Mouse (Mus musculus) hindbrain, embryonic 11.5 days (tissue): ENCODE measurements around the gene Pdcd1lg2. TPM values are rescaled to one million over a fixed set of nuclear protein-coding genes. Genes with fewer than 3 reads are reported as not detected.

Experiments used
- ATAC-seq: fragments of 200-750 bp; cut with Nextera tagmentation; 2 replicates; pipeline ENCODE4 v1.8.0; 2017; ENCODE audit warnings: mild to moderate bottlenecking, moderate TSS enrichment, moderate library complexity; ENCODE audit not compliant: low FRiP score
- DNase-seq: peaks from one replicate; pipeline ENCODE4 v3.0.0-alpha.2; 2015; ENCODE audit warnings: low spot score
- H3K27ac ChIP-seq: fragments of 300-500 bp; sonication (generic); 2 replicates; pipeline ENCODE4 v1.5.1; 2014; ENCODE audit warnings: mild to moderate bottlenecking, low read depth, low read length
- H3K27me3 ChIP-seq: fragments of 300-500 bp; sonication (generic); 2 replicates; pipeline ENCODE4 v1.6.1; 2014; ENCODE audit warnings: mild to moderate bottlenecking, low read length, moderate library complexity, mixed read lengths; ENCODE audit not compliant: control insufficient read depth, insufficient read depth
- H3K36me3 ChIP-seq: fragments of 300-500 bp; sonication (generic); 2 replicates; pipeline ENCODE4 v1.6.1; 2014; ENCODE audit warnings: mild to moderate bottlenecking, low read length, moderate library complexity, mixed read lengths; ENCODE audit not compliant: control insufficient read depth, insufficient read depth
- H3K4me1 ChIP-seq: fragments of 300-500 bp; sonication (generic); replicated peaks from 2 replicates; pipeline ENCODE4 v1.6.1; 2014; ENCODE audit warnings: low read length, mixed read lengths; ENCODE audit not compliant: control insufficient read depth, insufficient read depth
- H3K4me2 ChIP-seq: fragments of 300-500 bp; sonication (generic); replicated peaks from 2 replicates; pipeline ENCODE4 v1.6.1; 2014; ENCODE audit warnings: mild to moderate bottlenecking, low read depth, low read length
- H3K4me3 ChIP-seq: fragments of 300-500 bp; sonication (generic); 2 replicates; pipeline ENCODE4 v1.5.1; 2014; ENCODE audit warnings: low read depth, low read length
- H3K9ac ChIP-seq: fragments of 300-500 bp; sonication (generic); 2 replicates; pipeline ENCODE4 v1.6.1; 2014; ENCODE audit warnings: low read depth, low read length
- H3K9me3 ChIP-seq: fragments of 300-500 bp; sonication (generic); 2 replicates; pipeline ENCODE4 v1.6.1; 2016; ENCODE audit warnings: low read length; ENCODE audit not compliant: control insufficient read depth
- WGBS: fragments of 180-500 bp; shearing (Covaris S2); extraction: QIAGEN DNeasy Blood & Tissue Kit; methylation state at CpG from one replicate; pipeline ENCODE4 v1.1.7; 2014; 5-methylcytosine and 5-hydroxymethylcytosine counted together
- polyA plus RNA-seq: library from polyadenylated mRNA; unstranded; fragments of >200 nt; fragmentation: Nextera tagmentation; extraction: Ambion mirVana; gene quantifications from 2 replicates; pipeline ENCODE4 v1.2.1, GENCODE M21; 2014

Pdcd1lg2 gene
- polyA plus RNA-seq, 1 experiment from 2014 or later: not detected

DNA sequence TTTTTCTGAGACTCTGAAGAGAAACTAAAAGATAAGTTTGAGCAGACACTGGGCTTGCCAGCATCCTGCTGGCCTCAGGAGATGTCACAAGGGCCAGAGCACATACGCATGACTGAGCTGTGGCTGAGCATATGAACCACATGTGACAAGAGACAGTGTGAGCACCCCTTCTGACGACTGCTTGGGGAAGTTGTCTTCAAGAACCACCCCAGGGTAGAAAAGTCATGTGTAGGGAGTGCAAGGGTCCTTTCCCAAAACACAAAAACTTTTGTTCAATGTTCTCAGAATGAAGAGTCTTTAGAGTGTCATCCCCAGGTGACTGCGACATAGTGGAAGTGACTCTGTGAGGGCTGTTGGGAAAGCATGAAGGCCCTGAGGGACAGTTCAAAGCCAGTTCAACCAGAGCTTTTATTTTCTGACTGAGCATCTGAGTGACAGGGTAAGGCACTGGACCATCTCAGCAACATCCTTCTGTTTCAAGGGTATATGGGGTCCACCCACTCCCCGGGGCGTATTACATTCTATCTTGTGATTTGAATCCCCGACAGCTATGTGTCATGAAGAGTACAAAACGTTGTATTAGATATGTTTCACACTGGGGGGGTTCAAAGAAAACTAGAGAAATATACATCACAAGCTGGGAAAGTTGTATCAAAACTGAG, 76.0 kb downstream of the Pdcd1lg2 start:
- H3K4me2 ChIP-seq: no peak overlapping the region
- H3K4me1 ChIP-seq: peaks cover 2% of the 10 kb centered on the region; the same call in 1 of the 2 replicates
- H3K36me3 ChIP-seq: no peaks in the 10 kb centered on the region
- H3K27me3 ChIP-seq: no peaks in the 10 kb centered on the region
- H3K4me3 ChIP-seq: no peak overlapping the region
- WGBS: 82% methylated on average over 7 of the region's 7 CpGs
- no peaks in the 10 kb centered on the region for H3K9me3 ChIP-seq
- DNase-seq (no peak), ATAC-seq (no peak)
- no peak overlapping the region for H3K27ac ChIP-seq
- no peak overlapping the region for H3K9ac ChIP-seq

DNA sequence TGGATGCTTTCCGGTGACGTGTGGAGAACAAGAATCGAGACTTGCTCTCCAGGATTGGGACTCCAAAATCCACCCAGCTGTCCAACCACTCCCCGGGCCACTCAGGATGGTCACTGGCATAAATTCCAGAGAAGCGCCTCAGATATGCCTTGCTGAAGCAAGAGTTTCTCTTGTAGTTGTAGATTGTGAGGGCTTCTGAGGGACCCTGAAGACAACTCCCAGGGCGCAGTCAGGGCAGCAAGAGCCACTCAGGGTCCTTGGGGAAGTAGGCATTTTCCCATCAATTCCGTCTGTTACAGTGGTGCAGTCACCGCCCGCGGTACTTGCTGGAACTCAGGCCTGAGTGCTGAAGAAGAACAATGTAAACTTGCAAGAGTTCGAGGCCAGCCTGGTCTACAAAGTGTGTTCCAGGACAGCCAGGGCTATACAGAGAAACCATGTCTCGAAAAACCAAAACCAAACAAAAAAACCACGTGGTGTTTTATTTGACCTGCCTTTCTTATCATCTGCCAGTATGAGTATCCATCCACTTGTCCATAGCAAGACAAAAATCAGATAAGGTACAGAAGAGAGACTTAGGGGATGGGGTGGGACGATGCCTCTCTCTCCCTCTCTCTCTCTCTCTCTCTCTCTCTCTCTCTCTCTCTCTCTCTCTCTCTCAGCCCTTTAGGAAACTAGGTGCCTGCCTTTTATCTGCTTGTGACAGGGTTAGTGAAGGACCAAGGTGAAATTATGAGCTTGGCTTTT, 76.8 kb downstream of the Pdcd1lg2 start:
- WGBS: 89% methylated on average over 14 of the region's 14 CpGs
- Histone ChIP-seq H3K36me3 (no peaks in the 10 kb centered on the region), H3K27me3 (no peaks in the 10 kb centered on the region), H3K4me3 (no peak overlapping the region), H3K4me2 (no peak overlapping the region), H3K4me1 (no peaks in the 10 kb centered on the region; the same call in 1 of the 2 replicates), H3K9ac (no peak overlapping the region), H3K9me3 (no peaks in the 10 kb centered on the region), H3K27ac (no peak overlapping the region)
- DNase-seq (no peak), ATAC-seq (no peak)

DNA sequence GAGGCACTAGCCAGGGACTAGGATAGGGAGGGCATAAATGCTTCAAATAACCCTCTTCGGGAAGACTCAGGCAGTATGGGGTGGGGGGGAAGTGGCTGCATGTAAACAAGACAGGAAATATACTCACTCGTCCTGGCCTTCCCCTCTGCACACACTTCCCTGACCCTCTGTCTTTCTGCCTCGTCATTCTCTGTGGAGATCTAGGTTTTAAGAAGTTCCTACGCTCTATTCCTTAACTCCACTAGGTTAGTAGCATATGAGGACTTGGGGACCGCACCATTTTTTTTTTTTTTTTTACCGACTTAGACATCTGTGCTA, 77.3 kb downstream of the Pdcd1lg2 start:
- H3K9me3 ChIP-seq: no peaks in the 10 kb centered on the region
- WGBS: 67% methylated on average over 6 of the region's 6 CpGs
- H3K9ac ChIP-seq: no peak overlapping the region
- H3K36me3 ChIP-seq: no peaks in the 10 kb centered on the region
- H3K27me3 ChIP-seq: no peaks in the 10 kb centered on the region
- H3K4me3 ChIP-seq: no peak overlapping the region
- no peak overlapping the region for H3K4me2 ChIP-seq
- H3K4me1 ChIP-seq: no peaks in the 10 kb centered on the region
- H3K27ac ChIP-seq: no peak overlapping the region
- ATAC-seq (no peak), DNase-seq (no peak)

DNA sequence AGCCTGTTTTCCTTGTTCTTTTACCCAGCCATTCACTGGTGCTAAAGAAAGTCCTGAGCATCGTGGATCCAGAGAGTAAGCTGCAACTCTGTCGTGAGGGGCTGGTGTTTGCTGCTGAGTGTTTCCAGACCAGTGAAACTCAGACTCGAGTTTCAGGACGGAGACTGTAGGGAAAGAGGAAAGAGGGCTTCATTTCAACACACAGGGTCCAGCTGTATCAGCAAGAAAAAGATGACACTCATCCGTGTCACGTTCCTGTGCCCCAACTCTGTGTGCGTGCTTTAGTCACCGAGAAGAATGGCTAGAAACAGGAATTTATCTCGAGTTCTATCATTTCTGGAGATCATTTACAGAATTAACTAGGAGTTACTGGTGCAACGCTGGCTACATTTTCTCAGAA, 77.7 kb downstream of the Pdcd1lg2 start:
- 72% methylated on average over 10 of the region's 10 CpGs for WGBS
- ATAC-seq: no peak
- no peaks in the 10 kb centered on the region for H3K27me3 ChIP-seq
- DNase-seq: no peak
- no peak overlapping the region for H3K4me2 ChIP-seq
- H3K4me1 ChIP-seq: no peaks in the 10 kb centered on the region
- H3K9me3 ChIP-seq: no peaks in the 10 kb centered on the region
- no peak overlapping the region for H3K4me3 ChIP-seq
- no peaks in the 10 kb centered on the region for H3K36me3 ChIP-seq
- H3K9ac ChIP-seq: no peak overlapping the region
- H3K27ac ChIP-seq: no peak overlapping the region

DNA sequence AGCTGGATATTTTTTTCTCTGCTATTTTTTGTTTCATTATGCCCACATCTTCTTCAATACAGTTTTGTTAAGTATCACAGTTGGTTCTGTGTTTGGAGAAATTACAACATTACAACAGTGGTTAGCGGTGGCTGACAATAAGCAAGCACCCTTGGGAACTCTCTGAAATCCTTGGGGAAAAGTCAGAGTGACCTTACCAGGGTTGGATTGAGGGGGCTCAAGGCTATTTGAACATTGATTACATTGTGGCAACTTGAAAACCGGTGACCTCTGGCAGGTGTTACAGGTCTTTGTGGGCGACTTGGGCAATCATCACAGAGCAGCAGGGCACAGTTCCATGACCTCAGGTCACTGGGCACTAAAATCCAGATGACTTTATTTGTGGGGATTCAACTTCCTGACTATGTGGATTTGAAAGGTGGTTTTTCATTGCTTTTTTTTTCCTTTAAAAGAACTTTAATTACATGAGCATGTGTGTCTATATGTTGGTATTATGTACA, 79.1 kb downstream of the Pdcd1lg2 start:
- WGBS: 80% methylated on average over 3 of the region's 3 CpGs
- Histone ChIP-seq H3K27ac (no peak overlapping the region), H3K9me3 (no peaks in the 10 kb centered on the region), H3K36me3 (no peaks in the 10 kb centered on the region), H3K9ac (no peak overlapping the region), H3K4me2 (no peak overlapping the region), H3K27me3 (no peaks in the 10 kb centered on the region), H3K4me1 (no peaks in the 10 kb centered on the region), H3K4me3 (no peak overlapping the region)
- no peak for ATAC-seq
- DNase-seq: no peak

DNA sequence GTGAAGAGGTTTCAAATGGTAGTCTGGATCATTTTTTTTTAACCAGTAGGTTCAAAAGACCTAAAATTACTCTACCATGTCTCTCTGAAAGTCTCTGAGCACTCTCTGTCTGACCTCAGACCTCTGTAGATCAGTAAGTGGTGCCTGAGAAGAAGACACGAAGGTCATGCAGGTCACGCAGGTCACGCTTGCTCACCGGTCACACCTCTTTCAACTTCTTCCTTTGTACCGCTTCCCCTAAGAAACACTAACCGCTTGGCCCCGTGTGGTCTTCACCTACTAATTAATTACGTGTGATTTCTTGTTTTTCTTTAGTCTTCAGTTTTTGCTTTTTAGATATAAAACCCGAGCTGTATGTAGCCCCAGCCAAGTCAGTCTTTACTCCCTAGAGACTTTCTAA, 80.7 kb downstream of the Pdcd1lg2 start:
- H3K36me3 ChIP-seq: no peaks in the 10 kb centered on the region
- no peak overlapping the region for H3K27ac ChIP-seq
- no peak overlapping the region for H3K4me3 ChIP-seq
- no peaks in the 10 kb centered on the region for H3K9me3 ChIP-seq
- ATAC-seq (no peak), DNase-seq (no peak)
- H3K4me2 ChIP-seq: no peak overlapping the region
- no peaks in the 10 kb centered on the region for H3K27me3 ChIP-seq
- WGBS: 65% methylated on average over 9 of the region's 9 CpGs
- H3K4me1 ChIP-seq: no peaks in the 10 kb centered on the region
- no peak overlapping the region for H3K9ac ChIP-seq

DNA sequence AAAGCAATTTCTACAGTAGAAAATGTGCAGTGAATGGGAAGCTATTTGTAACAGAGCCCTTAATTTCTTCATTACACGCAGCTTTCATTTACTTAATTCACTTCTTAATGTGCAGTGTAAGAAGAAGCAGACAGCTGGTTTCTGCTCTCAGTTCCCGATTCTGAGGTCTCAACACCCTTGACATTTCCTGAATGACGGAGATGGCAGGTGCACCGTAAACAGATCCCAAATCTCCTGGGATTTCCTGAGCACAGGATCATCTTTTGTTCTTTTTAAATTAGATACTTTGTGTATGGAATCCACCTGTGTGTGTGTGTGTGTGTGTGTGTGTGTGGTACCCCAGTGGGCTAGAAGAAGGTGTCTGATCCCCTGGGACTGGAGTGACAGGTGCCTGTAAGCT, 83.7 kb downstream of the Pdcd1lg2 start:
- H3K9ac ChIP-seq: no peak overlapping the region
- no peak overlapping the region for H3K27ac ChIP-seq
- H3K36me3 ChIP-seq: no peaks in the 10 kb centered on the region
- H3K4me1 ChIP-seq: no peaks in the 10 kb centered on the region
- no peak overlapping the region for H3K4me3 ChIP-seq
- no peak for DNase-seq
- ATAC-seq: no peak
- 77% methylated on average over 4 of the region's 4 CpGs for WGBS
- H3K4me2 ChIP-seq: no peak overlapping the region
- no peaks in the 10 kb centered on the region for H3K27me3 ChIP-seq
- H3K9me3 ChIP-seq: no peaks in the 10 kb centered on the region

DNA sequence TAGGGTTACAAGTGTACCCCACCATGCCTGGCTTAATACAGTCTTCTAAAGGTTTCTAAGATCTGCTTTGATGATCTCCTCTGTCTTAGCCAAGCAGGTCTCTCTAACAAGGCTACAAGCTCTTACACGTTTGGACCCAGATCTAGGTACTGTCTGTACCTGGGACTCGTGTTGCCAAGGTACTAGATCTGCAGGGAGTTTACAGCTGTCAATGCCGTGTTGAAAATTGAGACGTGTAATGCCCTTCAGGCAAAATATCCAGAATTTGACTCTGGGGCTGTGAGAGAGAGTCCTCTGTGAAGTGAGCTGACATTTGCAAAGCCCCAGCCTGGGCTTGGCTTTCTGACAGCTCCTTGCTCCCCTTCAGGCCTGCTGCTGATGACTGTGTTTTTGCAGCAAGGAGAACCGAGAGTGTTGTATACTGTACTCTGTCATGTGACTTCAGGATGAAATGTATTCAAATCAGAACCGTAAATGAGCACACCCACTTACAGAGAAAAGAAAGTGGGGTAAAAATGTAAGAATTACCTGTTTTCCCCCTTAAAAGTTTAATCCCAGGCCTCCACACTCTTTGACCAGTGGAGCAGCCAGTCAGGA, 85.4 kb downstream of the Pdcd1lg2 start:
- WGBS: 77% methylated on average over 6 of the region's 6 CpGs
- ATAC-seq: no peak
- Histone ChIP-seq H3K4me2 (no peak overlapping the region), H3K27ac (no peak overlapping the region), H3K4me3 (no peak overlapping the region), H3K9ac (no peak overlapping the region), H3K9me3 (no peaks in the 10 kb centered on the region), H3K27me3 (no peaks in the 10 kb centered on the region), H3K4me1 (no peaks in the 10 kb centered on the region), H3K36me3 (no peaks in the 10 kb centered on the region)
- DNase-seq: no peak
